Mouse (Mus musculus): ENCODE measurements at regions not wholly inside any gene's neighbourhood (a gene's known extent, or its start where the extent isn't known, plus 50 kb on each side); places are given as distances from the start of the nearest gene placed in this dataset.

DNA sequence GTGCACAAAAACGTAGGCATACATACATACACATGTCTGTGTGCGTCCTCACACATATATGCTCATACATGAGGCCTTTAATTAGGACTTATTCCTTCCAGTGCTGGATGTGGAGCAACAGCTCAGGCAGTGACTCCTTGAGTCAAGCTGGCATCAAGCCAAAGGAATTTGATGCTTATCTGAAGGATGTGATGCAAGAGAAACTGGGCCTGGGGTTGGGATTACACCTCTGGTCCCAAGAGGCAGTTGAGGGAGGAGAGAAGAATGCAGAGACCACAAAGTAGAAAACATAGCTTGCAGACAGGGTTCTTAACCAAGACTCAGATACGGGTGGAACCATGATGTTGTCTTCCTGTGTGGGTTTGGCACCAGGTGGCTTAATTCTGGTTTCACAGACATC lies 245.9 kb downstream of the Gm26897 start:
- H3K4me1 ChIP-seq (ENCODE audit: control insufficient read depth, insufficient read depth, insufficient read length, low read length): no peaks in the 10 kb centered on the region
- H3K4me3 ChIP-seq (ENCODE audit: insufficient read depth, low read depth, low read length): no peak overlapping the region
- H3K27ac ChIP-seq (replicated peaks; ENCODE audit: low read depth, low read length): no peak overlapping the region

DNA sequence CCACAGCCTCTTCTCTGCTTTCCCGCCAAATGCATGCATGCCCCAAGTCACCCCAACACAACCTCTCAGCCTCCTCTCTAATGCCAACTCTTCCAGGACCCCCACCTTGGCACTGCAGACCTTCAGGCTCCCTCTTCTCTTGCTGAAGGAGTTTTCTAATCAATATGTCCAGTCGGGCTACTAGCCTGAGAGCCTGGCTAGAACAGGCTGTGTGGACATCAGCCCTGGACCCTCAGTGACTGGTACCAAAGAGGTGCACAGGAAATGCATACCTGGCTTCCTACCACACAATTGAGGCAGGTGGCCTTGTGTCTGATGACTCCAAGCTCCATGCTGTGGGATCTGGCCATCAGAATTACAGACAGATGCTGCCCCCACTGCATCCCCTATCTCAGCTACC lies 248.4 kb downstream of the Gm26897 start:
- H3K4me1 ChIP-seq (ENCODE audit: control insufficient read depth, insufficient read depth, insufficient read length, low read length): no peaks in the 10 kb centered on the region
- H3K27ac ChIP-seq (replicated peaks; ENCODE audit: low read depth, low read length): no peak overlapping the region
- no peak overlapping the region for H3K4me3 ChIP-seq (ENCODE audit: insufficient read depth, low read depth, low read length)

DNA sequence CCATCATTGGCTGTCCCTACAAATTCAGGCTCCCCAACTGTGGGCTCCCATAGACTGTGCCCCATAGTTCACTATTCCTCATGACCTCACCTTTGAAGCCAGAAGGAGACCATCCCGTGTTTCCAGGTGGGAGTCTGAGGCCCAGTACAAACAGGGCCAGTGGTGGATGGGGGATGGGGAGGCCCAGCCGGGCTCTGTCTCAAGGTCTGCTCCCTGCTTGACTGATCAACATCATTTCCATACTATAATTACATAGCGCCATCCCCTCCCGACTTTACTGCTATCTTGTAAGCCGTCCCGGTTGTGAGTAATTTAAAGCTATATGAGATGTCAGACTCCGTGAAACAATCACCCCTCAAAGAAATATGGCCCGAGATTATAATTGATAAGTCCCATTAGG lies 252.3 kb downstream of the Gm26897 start:
- H3K27ac ChIP-seq (replicated peaks; ENCODE audit: low read depth, low read length): no peak overlapping the region
- H3K4me1 ChIP-seq (ENCODE audit: control insufficient read depth, insufficient read depth, insufficient read length, low read length): no peaks in the 10 kb centered on the region
- no peak overlapping the region for H3K4me3 ChIP-seq (ENCODE audit: insufficient read depth, low read depth, low read length)

DNA sequence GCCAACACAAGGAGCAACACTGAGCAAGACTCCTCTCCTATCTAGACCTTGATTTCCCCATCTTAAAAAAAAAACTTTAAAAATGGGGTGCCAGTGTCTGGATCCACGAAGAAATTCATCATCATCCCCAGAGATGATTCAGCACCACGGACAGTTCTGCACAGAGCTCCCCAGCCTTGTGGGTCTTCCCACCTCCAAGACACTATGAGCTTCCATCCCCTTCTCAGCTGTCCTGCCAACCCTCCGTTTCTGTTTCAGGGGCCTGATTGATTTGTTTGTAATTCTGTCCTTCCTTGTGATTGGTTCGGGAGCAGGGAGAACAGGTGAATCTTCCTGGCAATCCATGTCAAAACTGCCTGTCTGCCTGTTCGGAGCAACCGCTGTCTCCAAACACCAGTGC lies 253.3 kb downstream of the Gm26897 start:
- H3K4me1 ChIP-seq (ENCODE audit: control insufficient read depth, insufficient read depth, insufficient read length, low read length): no peaks in the 10 kb centered on the region
- no peak overlapping the region for H3K27ac ChIP-seq (replicated peaks; ENCODE audit: low read depth, low read length)
- H3K4me3 ChIP-seq (ENCODE audit: insufficient read depth, low read depth, low read length): no peak overlapping the region

DNA sequence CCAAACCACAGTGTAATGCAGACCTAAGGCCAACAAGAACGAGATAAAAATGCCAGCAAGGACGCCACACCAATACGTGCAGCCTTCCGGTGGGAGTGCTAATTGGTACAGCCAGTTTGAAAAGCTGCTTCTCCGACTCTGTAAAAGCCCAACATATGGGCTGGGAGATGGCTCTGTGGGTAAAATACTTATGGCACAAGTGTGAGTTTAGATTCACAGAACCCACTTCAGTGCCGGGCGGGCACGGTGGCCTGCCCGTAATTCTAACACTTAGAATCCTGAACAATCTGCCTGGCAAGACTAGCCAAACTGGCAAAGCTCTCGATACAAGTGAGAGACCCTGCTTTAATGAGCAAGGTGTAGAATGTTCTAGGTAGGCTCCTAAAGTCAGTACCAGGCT lies 258.1 kb downstream of the Gm26897 start:
- Histone ChIP-seq H3K27ac (replicated peaks; ENCODE audit: low read depth, low read length) (no peak overlapping the region), H3K4me3 (ENCODE audit: insufficient read depth, low read depth, low read length) (no peak overlapping the region), H3K4me1 (ENCODE audit: control insufficient read depth, insufficient read depth, insufficient read length, low read length) (no peaks in the 10 kb centered on the region)

DNA sequence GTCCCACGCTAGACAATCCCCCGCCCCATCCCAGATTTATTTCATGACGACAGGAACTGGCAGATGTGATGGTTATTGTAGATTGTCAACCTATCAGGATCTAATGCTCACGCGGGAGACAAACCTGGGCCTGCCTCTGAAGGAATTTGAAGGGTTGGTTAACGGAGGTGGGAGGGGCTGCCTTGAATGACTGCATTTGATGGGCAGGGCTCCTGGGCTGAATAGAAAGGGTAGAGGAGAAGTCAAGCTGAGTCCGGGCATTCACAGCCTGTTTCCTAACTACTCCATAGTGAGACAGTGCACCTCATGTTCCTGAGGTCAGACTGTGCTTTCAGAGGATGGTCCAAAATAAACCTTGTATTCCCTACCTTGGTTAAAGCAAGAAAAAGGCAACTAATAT lies 259.1 kb downstream of the Cryba4 start:
- H3K4me1 ChIP-seq (ENCODE audit: control insufficient read depth, insufficient read depth, insufficient read length, low read length): no peaks in the 10 kb centered on the region
- no peak overlapping the region for H3K27ac ChIP-seq (replicated peaks; ENCODE audit: low read depth, low read length)
- H3K4me3 ChIP-seq (ENCODE audit: insufficient read depth, low read depth, low read length): no peak overlapping the region

DNA sequence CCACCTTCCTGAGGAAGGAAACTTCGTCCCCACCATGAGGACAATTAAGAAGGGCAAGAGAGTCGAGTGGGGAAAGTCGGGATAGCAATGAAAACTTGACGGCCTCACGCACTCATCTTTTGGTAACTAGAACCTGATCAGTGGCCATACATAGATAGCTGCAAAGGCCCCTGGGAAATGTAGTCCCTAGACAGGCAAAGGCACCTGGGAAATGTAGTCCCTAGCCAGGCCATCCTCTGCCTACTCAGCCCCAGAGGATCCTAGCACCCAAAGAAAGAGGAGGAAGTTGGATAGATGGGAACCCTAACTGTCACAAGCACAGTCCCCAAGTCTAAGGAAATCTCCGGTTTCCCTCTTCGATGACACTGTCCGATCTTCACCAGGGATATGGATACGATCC lies 258.4 kb downstream of the Cryba4 start:
- H3K4me1 ChIP-seq (ENCODE audit: control insufficient read depth, insufficient read depth, insufficient read length, low read length): no peaks in the 10 kb centered on the region
- no peak overlapping the region for H3K27ac ChIP-seq (replicated peaks; ENCODE audit: low read depth, low read length)
- no peak overlapping the region for H3K4me3 ChIP-seq (ENCODE audit: insufficient read depth, low read depth, low read length)

DNA sequence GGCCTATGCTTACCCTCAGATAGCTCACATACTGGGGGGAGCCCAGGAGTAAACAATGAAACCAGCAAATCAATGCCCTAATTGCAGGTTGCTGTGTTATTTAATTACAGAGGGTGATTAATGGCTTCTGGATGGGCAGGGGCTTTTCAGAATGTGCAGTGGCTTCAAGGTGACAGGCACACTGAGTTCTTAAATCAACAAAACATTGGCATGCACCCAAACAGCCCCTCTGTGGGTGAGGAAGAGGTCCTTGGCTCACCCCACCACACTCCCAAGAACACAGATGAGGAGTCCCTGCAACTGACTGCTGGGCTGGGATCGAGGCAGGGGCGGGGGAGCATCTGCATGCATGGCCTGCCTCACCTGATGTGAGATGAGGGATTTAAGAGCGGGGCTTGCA lies 255.5 kb downstream of the Cryba4 start:
- Histone ChIP-seq H3K4me3 (ENCODE audit: insufficient read depth, low read depth, low read length) (no peak overlapping the region), H3K4me1 (ENCODE audit: control insufficient read depth, insufficient read depth, insufficient read length, low read length) (peaks cover 3% of the 10 kb centered on the region), H3K27ac (replicated peaks; ENCODE audit: low read depth, low read length) (no peak overlapping the region)

DNA sequence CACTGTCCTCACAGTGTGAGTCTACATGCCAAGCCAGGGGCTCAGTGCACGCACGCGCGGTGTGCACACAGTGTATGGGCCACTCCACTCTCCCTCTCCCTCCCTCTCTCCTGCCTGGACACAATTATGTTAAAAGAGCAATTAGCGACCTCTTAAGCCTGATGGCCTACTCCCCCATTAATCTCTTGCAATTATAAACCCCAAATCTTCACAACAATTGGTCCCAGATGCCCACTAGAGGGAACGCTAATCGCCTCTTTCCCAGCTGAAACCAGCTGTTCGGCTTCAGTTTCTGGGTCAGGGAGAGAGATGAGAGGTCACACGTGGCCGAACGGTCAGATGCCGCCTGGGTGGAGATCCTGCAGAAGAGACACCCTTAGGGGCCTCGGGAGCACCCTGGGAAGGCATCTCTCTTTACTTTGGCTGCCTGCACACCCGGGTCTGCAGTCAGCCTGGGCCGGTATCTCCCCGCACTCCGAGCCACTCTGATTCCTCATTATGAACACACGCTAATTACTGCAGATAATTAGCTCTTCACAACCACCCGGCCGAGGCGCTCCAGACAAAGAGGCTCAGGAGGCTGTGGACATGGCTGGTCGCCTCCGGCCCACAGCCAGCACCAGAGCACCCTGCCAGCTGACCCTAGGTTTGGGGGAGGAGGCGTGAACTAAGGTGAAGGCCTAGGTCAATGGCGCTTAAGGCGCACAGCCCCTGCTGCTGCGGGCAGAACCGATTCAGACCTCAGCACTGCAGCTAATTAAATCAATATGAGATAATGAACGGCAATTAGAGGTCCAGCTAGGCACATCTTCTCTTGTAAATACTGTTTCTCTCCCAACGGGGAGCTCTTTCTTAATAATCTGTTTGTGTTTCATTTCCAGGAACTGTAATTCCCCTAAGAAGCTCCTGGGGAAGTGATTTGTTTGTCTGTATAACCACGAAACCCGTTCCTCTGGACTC lies 250.3 kb downstream of the Cryba4 start:
- Histone ChIP-seq H3K27ac (replicated peaks; ENCODE audit: low read depth, low read length) (no peak overlapping the region), H3K4me1 (ENCODE audit: control insufficient read depth, insufficient read depth, insufficient read length, low read length) (peaks cover 5% of the 10 kb centered on the region), H3K4me3 (ENCODE audit: insufficient read depth, low read depth, low read length) (no peak overlapping the region)

DNA sequence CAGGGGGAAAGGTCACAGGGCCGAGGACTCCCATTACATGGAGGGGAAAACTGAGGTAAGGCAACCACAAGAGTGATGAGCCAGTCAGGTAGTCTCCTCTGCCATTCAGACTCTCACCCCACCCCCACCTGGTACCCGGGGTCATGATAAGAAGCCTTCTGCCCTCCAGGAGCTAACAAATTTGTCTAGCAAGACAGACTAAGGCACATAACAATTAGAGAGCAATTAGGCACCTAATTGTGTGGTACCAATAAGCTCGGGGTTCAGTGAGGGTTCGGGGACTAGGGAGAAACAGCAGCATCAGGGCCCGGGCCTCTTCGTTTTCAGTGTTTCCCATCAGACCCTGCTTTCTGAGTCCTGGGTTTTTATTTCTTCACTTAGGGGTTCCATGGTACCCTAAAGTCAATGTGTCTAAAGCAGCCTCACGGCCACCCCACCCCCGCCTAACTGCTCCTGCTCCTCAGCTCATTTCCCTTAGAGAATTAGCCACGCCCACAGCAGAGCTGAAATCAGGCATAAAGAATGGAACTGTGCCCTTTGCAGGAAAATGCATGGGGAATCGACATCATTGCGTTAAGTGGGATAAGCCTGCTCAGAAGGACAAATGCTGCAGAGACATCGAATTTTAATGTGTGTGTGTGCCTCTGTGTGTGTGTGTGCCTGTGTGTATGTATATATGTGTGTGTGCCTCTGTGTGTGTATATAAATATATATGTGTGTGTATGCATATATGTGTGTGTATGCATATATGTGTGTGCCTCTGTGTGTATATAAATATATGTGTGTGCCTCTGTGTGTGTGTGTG lies 249.3 kb downstream of the Cryba4 start:
- peaks cover 5% of the 10 kb centered on the region for H3K4me1 ChIP-seq (ENCODE audit: control insufficient read depth, insufficient read depth, insufficient read length, low read length)
- no peak overlapping the region for H3K4me3 ChIP-seq (ENCODE audit: insufficient read depth, low read depth, low read length)

DNA sequence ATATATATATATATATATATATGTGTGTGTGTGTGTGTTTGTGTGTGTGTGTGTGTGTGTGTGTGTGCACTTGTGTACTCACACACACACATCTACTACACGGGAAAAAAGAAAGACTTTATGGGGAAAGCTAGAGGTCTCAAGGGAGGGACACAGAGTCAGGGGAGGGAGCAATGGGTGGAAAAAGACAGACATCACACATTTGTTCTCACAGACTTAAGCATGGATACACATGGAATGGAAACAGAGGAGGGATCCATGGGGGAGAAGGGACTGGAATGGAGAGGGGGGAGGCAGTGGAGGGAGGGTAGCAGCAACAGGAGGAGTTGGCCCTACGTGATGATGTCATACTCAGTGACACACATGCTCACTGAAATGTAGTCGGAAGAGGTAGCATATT lies 248.3 kb downstream of the Cryba4 start:
- Histone ChIP-seq H3K4me1 (ENCODE audit: control insufficient read depth, insufficient read depth, insufficient read length, low read length) (peaks cover 5% of the 10 kb centered on the region), H3K27ac (replicated peaks; ENCODE audit: low read depth, low read length) (no peak overlapping the region), H3K4me3 (ENCODE audit: insufficient read depth, low read depth, low read length) (no peak overlapping the region)

More for the DNA sequence above, 249.3 kb downstream of the Cryba4 start:
- no peak overlapping the region for H3K27ac ChIP-seq (replicated peaks; ENCODE audit: low read depth, low read length)

DNA sequence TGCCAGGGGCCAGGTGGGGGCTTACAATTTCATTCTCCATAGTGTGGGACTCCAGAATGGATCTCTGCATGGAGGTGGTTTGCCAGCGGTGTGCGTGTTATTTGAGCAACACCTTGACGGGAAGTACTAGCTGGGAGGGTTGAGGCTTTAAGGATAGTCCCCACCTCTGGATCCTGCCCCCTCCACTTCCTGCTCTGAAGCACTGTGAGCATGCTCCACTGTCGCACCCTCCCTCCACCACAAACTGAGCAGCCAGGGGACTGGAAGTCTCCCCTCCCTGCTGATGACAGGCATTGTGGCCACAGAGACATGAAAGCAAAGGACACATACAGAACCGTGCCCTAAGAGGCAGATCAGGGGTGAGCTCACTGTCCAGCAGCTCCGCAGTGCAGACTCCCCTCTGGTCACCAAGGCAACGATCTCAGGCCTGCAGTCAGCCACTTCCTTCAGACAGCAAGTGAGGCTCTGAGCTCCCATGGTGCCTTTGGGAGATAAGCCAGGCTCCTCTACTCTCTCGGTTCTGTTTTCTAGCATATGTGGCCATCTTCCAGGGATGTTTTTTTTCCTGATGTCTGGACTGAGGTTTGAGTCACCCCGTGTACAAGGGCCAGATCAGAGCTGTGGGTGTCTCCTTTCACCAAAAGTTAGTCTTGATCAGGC lies 239.7 kb downstream of the Cryba4 start:
- H3K27ac ChIP-seq (replicated peaks; ENCODE audit: low read depth, low read length): no peak overlapping the region
- no peak overlapping the region for H3K4me3 ChIP-seq (ENCODE audit: insufficient read depth, low read depth, low read length)
- no peaks in the 10 kb centered on the region for H3K4me1 ChIP-seq (ENCODE audit: control insufficient read depth, insufficient read depth, insufficient read length, low read length)

DNA sequence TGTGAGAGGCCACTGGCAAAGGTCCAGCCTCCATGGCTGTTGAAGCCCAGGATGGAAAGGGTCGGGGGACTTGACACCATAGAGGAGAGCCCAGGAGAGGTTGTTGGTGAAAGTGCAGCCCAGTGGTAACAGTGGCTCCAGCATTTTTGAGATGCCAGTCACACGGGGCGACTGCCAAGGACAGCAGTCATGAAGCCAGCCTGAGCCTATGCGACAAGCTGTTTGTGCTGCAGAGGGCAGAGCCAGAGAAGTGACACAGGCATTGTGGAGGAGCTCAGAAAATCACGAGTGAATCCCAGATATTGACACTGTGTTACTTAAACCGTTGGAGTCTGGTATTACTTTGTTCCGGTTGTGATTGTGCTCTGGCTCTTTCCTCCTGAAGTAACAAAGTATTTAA lies 233.4 kb downstream of the Cryba4 start:
- no peak overlapping the region for H3K27ac ChIP-seq (replicated peaks; ENCODE audit: low read depth, low read length)
- no peak overlapping the region for H3K4me3 ChIP-seq (ENCODE audit: insufficient read depth, low read depth, low read length)
- no peaks in the 10 kb centered on the region; the same call in none of the 2 replicates for H3K4me1 ChIP-seq (ENCODE audit: control insufficient read depth, insufficient read depth, insufficient read length, low read length)

DNA sequence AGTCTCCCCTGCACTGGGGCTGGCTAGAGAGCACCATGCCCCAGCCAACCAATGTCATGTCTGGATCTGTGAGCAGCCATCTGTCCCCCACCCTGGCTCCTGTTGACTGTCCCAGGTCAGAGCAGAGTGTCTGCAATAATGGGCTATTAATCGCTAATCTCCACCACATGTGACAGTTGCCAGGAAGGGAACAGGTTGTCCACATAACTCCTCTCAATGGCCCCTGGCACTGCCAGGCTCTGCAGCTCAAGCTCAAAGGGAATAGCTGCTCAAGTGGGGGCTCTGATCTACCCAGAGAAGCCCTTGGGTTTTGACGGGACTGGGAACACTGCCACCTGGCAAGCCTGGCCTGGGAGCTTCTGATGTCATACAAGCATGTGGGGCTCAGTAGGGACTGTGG lies 231.4 kb downstream of the Cryba4 start:
- no peaks in the 10 kb centered on the region; the same call in none of the 2 replicates for H3K4me1 ChIP-seq (ENCODE audit: control insufficient read depth, insufficient read depth, insufficient read length, low read length)
- H3K4me3 ChIP-seq (ENCODE audit: insufficient read depth, low read depth, low read length): no peak overlapping the region

DNA sequence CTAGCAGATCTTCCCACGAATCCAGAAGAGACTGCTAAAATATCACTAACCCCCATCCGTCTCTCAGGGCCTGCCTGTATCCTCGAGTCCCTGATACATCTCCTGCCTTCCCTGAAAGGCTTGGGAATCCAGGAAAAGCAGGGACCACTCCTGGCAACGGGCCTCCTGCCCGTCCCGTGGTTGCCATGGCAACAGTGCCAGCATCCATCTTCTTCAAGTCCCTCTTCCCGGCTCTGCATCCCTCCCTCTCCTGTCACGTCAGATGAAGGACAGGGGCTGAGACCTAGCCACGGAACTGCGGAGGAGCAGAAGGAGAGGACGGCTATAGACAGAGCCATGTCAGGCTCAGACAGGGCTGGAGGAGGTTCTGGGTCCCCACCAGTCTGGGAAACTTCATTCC lies 222.4 kb downstream of the Cryba4 start:
- Histone ChIP-seq H3K4me3 (ENCODE audit: insufficient read depth, low read depth, low read length) (no peak overlapping the region), H3K27ac (replicated peaks; ENCODE audit: low read depth, low read length) (no peak overlapping the region), H3K4me1 (ENCODE audit: control insufficient read depth, insufficient read depth, insufficient read length, low read length) (no peaks in the 10 kb centered on the region)

More for the DNA sequence above, 231.4 kb downstream of the Cryba4 start:
- no peak overlapping the region for H3K27ac ChIP-seq (replicated peaks; ENCODE audit: low read depth, low read length)
